Mouse (Mus musculus) liver, embryonic 13.5 days (tissue): Measurements from ENCODE around the gene Nrxn1. TPM values are rescaled to one million over a fixed set of nuclear protein-coding genes. Genes with fewer than 3 reads are reported as not detected.
A peak's percentile ranks its signal among the peaks of the same experiment; 100 is the strongest.

Source experiments
- ATAC-seq: fragments of 200-750 bp; cut with Nextera tagmentation; 2 replicates; pipeline ENCODE4 v1.8.0; 2017; ENCODE audit warnings: low read depth, mild to moderate bottlenecking, moderate number of reproducible peaks, moderate library complexity
- DNase-seq: peaks from one replicate; pipeline ENCODE4 v3.0.0; 2022
- H3K27ac ChIP-seq: fragments of 300-500 bp; sonication (generic); 2 replicates; pipeline ENCODE4 v1.5.1; 2015; ENCODE audit warnings: moderate library complexity, mild to moderate bottlenecking, inconsistent platforms
- H3K27me3 ChIP-seq: fragments of 300-500 bp; sonication (generic); 2 replicates; pipeline ENCODE4 v1.6.1; 2015; ENCODE audit warnings: mild to moderate bottlenecking, inconsistent platforms
- H3K36me3 ChIP-seq: fragments of 300-500 bp; sonication (generic); 2 replicates; pipeline ENCODE4 v1.6.1; 2015; ENCODE audit warnings: mild to moderate bottlenecking, inconsistent platforms
- H3K4me1 ChIP-seq: fragments of 300-500 bp; sonication (generic); replicated peaks from 2 replicates; pipeline ENCODE4 v1.6.1; 2015; ENCODE audit warnings: inconsistent platforms
- H3K4me2 ChIP-seq: fragments of 300-500 bp; sonication (generic); 2 replicates; pipeline ENCODE4 v1.6.1; 2015; ENCODE audit warnings: inconsistent platforms, mild to moderate bottlenecking, moderate library complexity
- H3K4me3 ChIP-seq: fragments of 300-500 bp; sonication (generic); replicated peaks from 2 replicates; pipeline ENCODE4 v1.5.1; 2015; ENCODE audit warnings: mild to moderate bottlenecking, inconsistent platforms
- H3K9ac ChIP-seq: fragments of 300-500 bp; sonication (generic); 2 replicates; pipeline ENCODE4 v1.6.1; 2015; ENCODE audit warnings: mild to moderate bottlenecking, inconsistent platforms
- H3K9me3 ChIP-seq: fragments of 300-500 bp; sonication (generic); replicated peaks from 2 replicates; pipeline ENCODE4 v1.6.1; 2016; ENCODE audit warnings: inconsistent platforms
- WGBS: fragments of 180-500 bp; shearing (Covaris S2); methylation state at CpG from one replicate; pipeline ENCODE4 v1.1.7; 2015; ENCODE audit not compliant: insufficient replicate concordance; 5-methylcytosine and 5-hydroxymethylcytosine counted together
- polyA plus RNA-seq: library from polyadenylated mRNA; unstranded; fragments of >200 nt; fragmentation: Nextera tagmentation; extraction: Ambion mirVana; gene quantifications from 2 replicates; pipeline ENCODE4 v1.2.1, GENCODE M21; 2015

Gene Nrxn1
- polyA plus RNA-seq: 0.30 and 0.51 TPM in 2 replicates

DNA sequence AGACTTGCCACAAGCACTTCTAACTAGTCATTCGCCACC, at the start of gene Nrxn1:
TSS of gene Nrxn1 (minus strand) at position 30 of the 39 bp plus-strand sequence.
- WGBS: 11% methylated on average over 1 of the region's 1 CpGs
- peaks cover 9% of the 10 kb centered on the region for H3K9me3 ChIP-seq
- H3K27me3 ChIP-seq: no peaks in the 10 kb centered on the region
- H3K4me1 ChIP-seq: no peaks in the 10 kb centered on the region
- no peak within 1 kb of the TSS for H3K27ac ChIP-seq
- no peak within 1 kb of the TSS for H3K9ac ChIP-seq
- no peak within 1 kb of the TSS for H3K4me2 ChIP-seq
- DNase-seq: no peak
- ATAC-seq: no peak
- H3K36me3 ChIP-seq: no peaks in the 10 kb centered on the region
- no peak within 1 kb of the TSS for H3K4me3 ChIP-seq

DNA sequence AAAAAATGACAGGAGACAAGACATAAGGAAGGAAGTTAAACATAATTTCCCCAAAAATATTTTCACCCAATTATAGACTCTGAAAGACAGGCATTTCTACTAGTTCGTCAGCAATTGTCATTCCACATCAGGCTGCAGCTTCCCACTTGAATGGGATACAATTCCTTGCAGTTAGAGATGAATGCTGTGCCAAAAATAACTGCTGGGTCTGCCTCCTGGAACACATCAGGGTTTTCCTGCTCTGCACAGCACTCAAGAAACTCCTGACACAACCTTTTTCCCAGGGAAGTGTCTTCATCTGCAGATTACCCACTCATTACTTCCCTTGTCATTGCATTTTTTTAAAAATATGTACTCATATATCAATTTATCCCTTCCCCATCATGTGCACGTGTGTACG, 44.0 kb upstream of the Nrxn1 start:
- Histone ChIP-seq H3K36me3 (no peaks in the 10 kb centered on the region), H3K27ac (no peak overlapping the region), H3K9ac (no peak overlapping the region), H3K4me3 (no peak overlapping the region), H3K4me1 (no peaks in the 10 kb centered on the region), H3K27me3 (no peaks in the 10 kb centered on the region), H3K9me3 (no peaks in the 10 kb centered on the region), H3K4me2 (no peak overlapping the region)
- ATAC-seq (no peak), DNase-seq (no peak)
- 61% methylated on average over 3 of the region's 3 CpGs for WGBS

DNA sequence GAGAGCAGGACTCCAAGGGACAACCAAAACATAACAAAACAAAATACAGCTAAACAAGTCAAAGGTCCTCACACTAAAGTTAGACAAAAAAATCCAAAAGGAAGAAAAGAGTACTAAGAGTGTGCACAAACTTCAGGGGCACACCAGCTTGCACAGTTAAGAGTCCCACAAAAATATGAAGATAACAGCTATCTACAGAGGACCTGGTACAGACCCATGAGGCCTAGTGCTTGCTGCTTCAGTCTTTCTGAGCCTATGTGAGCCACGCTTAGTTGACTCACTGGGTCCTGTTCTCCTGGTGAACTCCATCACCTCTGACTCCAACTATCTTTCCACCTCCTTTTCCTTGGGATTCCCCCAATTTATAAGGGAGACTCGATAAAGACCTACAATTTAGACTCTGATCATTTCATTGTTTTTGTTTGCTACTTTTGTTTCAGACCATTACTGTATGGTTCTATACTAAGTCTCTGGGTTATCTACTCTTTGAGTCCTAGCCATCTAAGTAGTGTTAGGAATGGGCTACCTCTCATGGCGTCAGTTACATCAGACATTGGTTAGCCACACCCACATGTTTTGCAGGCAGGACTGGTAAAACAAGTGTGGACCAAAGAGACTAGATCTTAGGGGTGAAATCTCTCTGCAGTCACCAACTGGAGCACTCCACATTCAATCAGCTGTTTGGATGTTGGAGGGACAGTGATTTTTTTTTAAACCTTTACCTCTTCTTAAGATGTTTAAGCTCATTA, 20.2 kb upstream of the Nrxn1 start:
- no peak overlapping the region for H3K4me2 ChIP-seq
- no peaks in the 10 kb centered on the region for H3K36me3 ChIP-seq
- no peaks in the 10 kb centered on the region for H3K27me3 ChIP-seq
- H3K4me1 ChIP-seq: no peaks in the 10 kb centered on the region
- no peak overlapping the region for H3K9ac ChIP-seq
- no peak overlapping the region for H3K4me3 ChIP-seq
- H3K9me3 ChIP-seq: no peaks in the 10 kb centered on the region
- ATAC-seq (peak; percentile 93), DNase-seq (no peak)
- WGBS: 48% methylated on average over 3 of the region's 3 CpGs
- no peak overlapping the region for H3K27ac ChIP-seq

DNA sequence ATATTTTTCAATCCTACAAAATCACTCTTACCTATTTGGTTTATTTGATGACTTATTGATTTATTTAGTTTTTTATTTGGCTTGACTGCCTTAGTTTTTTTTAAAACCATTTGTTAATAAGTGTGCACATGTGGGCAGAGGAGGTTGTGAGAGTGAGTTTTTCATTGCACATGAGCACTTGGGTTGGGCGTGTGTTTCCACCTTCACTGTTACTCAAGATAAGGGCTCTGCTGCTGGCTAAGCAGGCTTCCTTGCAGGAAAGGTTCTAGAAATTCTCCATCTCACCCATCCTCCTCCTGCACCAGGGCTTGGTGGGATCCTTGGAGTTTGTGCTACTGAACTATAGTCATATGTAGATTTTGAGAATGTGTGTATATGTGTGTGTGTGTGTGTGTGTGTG, 19.2 kb upstream of the Nrxn1 start:
- DNase-seq (no peak), ATAC-seq (peak; percentile 61)
- H3K27me3 ChIP-seq: no peaks in the 10 kb centered on the region
- 45% methylated on average over 1 of the region's 1 CpGs for WGBS
- no peaks in the 10 kb centered on the region for H3K9me3 ChIP-seq
- no peaks in the 10 kb centered on the region for H3K4me1 ChIP-seq
- no peak overlapping the region for H3K27ac ChIP-seq
- no peaks in the 10 kb centered on the region for H3K36me3 ChIP-seq
- no peak overlapping the region for H3K4me2 ChIP-seq
- no peak overlapping the region for H3K9ac ChIP-seq
- no peak overlapping the region for H3K4me3 ChIP-seq

DNA sequence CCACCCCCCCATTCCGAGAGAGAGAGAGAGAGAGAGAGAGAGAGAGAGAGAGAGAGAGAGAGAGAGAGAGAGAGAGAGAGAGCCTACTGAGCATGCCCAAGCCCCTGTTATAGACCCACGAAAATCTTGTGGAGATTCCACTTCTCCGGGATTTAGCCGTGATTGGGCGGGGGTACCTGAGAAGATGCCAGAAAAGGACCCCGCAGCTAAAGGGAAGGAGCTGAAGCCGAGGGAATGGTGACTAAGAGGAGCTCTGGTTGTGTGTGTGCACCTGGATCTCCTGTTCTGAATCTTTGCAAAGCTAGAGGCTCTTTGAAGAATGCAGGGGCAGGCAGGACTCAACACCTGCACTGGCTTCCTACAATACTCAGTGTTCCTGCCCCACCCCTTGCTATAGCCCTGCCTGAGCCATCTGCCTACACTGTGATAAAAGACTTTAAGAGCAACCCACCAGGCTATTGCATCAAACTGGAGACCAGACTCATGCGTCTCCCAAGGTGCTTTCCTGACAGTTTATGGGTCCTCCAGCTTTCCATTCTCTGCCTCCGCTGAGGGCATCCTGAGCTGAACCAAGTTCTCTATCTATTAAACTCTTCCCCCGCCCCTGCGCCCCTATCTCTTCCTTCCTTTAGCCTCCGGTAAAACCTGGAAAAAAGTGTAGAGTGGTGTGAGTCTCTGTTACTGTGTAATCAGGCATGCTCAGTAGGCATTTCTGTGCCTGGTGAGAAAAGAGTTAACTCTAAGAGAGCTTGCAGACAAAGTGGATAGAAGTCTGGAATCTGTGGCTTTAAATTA, 407 bp upstream of the Nrxn1 start:
- Histone ChIP-seq H3K27ac (no peak overlapping the region), H3K36me3 (no peaks in the 10 kb centered on the region), H3K9me3 (peaks cover 5% of the 10 kb centered on the region), H3K9ac (no peak overlapping the region), H3K4me3 (no peak overlapping the region), H3K27me3 (no peaks in the 10 kb centered on the region), H3K4me2 (no peak overlapping the region), H3K4me1 (no peaks in the 10 kb centered on the region)
- no peak for DNase-seq
- ATAC-seq: no peak
- WGBS: 24% methylated on average over 12 of the region's 12 CpGs

DNA sequence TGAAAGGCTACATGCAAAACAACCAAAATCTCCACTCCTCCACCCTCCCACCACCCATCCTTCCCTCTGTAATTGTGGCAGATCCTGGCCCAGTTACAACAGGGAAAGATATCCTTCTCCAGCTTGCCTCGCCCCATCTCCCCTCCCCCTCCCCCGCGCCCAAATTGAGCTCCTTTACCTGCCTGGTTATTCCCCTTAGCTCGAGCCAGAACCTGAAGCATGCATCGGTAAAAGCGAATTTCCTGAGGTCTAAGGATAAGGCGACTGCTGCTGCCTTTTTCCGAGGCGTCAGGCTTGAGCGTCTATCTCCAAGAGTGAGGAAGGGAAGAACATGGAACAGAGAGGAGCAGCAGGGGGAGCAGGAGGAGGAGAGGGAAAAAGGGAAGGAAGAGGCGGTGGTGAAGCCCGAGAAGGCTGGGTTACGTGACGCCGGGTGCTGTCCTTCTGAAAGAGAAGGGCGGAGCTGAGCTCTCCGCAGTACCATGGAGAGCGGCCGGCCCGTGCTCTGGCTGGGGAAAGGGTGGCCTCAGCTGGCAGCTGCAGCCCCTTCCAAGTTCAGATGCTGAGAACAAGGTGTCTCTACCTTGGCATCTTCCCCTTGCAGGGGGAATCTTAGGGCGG, 340 bp downstream of the Nrxn1 start:
- H3K27ac ChIP-seq: no peak overlapping the region
- ATAC-seq (peak; percentile 48; the same call in 1 of the 2 replicates), DNase-seq (no peak)
- H3K27me3 ChIP-seq: no peaks in the 10 kb centered on the region
- H3K4me3 ChIP-seq: no peak overlapping the region
- 5% methylated on average over 21 of the region's 21 CpGs for WGBS
- peaks cover 9% of the 10 kb centered on the region for H3K9me3 ChIP-seq
- H3K4me1 ChIP-seq: no peaks in the 10 kb centered on the region
- H3K9ac ChIP-seq: no peak overlapping the region
- no peaks in the 10 kb centered on the region for H3K36me3 ChIP-seq
- no peak overlapping the region for H3K4me2 ChIP-seq

DNA sequence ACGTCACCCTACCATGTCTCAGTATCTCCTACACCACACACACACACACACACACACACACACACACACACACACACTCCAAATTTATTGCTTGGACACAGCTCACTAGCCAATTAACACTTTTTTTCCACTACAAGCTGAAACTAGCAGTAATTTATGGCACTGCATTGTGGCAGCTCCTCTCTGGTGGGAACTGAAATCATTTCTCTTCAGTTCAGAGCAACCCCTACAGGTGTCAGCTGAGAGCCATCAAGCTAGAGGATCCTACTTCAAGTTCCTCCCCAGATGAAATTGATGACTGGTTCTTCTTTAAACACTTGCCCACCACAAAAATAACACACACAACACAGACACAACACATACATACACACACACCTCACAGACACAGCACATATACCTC, 2.2 kb downstream of the Nrxn1 start:
- Histone ChIP-seq H3K36me3 (no peaks in the 10 kb centered on the region), H3K27ac (no peak overlapping the region)
- 71% methylated on average over 1 of the region's 1 CpGs for WGBS

DNA sequence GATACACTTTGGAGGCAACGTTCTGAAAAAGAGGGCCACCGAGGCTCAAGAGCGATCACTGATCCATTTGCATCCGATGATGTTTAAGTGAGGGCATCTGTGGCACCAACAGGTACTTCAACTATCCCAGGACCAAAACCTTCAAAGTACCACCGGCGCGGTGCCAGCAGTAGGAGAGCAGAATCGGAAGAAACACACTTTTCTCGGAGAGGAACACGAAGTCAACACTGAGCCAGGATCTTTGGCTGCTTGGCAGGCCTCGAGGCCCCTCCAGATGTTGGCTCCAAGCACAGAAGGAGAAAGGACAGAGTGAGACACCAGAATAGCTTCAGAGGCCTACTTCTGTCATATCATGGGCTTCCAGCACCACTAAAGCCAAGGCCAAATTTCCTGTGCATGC, 3.9 kb downstream of the Nrxn1 start:
- WGBS: 64% methylated on average over 11 of the region's 11 CpGs
- ATAC-seq (no peak), DNase-seq (no peak)
- Histone ChIP-seq H3K9ac (no peak overlapping the region), H3K27me3 (no peaks in the 10 kb centered on the region), H3K36me3 (no peaks in the 10 kb centered on the region), H3K4me3 (no peak overlapping the region), H3K9me3 (peaks cover 9% of the 10 kb centered on the region), H3K4me2 (no peak overlapping the region), H3K27ac (no peak overlapping the region), H3K4me1 (no peaks in the 10 kb centered on the region)

More for the DNA sequence above, 2.2 kb downstream of the Nrxn1 start:
- no peak for ATAC-seq
- Histone ChIP-seq H3K4me3 (no peak overlapping the region), H3K4me1 (no peaks in the 10 kb centered on the region), H3K27me3 (no peaks in the 10 kb centered on the region), H3K4me2 (no peak overlapping the region), H3K9ac (no peak overlapping the region), H3K9me3 (peaks cover 9% of the 10 kb centered on the region)
- DNase-seq: no peak

DNA sequence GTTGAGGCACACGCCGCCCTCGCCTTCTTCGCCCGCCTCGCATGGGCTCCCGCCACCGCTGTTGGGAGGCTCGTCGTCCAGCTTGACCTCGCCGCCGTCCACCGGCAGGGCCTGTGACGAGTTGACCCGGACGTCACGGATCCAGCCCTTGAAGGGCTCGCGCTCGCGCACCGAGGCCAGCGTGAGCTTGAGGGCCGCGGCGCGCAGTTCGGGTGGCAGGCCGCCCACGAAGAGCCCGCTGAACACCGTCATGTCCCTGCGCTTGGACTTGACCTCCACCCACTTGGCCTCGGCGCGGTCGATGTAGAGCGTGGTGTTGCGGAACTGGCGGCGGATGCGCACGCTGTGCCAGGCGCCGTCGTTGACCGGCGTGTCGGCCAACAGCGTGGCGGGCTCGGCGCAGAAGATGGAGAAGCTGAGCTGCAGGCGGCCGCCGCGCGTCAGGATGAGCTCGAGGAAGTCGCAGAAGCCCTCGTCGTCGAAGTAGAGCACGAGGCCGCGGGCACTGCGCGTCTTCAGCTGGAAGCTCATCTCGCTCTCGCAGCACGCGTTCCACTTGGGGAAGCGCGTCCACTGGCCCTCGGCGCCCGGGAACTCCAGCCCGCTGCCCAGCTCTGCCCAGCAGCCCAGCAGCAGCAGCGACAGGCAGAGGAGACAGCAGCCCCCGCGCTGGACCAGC, 4.7 kb downstream of the Nrxn1 start:
- Histone ChIP-seq H3K4me2 (no peak overlapping the region), H3K4me1 (no peaks in the 10 kb centered on the region), H3K27ac (no peak overlapping the region), H3K36me3 (no peaks in the 10 kb centered on the region), H3K9ac (no peak overlapping the region), H3K9me3 (peaks cover 9% of the 10 kb centered on the region), H3K27me3 (no peaks in the 10 kb centered on the region), H3K4me3 (no peak overlapping the region)
- ATAC-seq: no peak
- no peak for DNase-seq
- WGBS: 50% methylated on average over 82 of the region's 82 CpGs

DNA sequence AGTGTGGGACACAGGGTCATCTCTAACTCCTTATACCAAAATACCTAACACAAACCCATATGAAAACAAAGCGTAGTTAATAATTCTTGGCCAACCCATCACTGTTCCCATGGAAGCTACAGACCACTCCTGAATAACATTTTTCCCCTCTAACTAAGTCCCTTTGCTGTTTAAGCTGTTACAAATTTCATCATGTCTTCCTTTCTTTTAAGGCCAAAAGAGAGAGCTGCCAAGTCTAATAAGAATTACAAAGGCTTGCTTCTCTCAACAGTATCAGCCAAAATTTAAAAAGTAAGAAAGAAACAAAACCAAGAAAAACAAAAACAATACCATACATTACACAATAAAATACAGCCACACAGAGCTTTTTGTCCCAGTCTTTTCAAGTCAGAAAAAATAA, 6.5 kb downstream of the Nrxn1 start:
- DNase-seq (no peak), ATAC-seq (no peak)
- H3K27me3 ChIP-seq: no peaks in the 10 kb centered on the region
- WGBS: 72% methylated on average over 1 of the region's 1 CpGs
- peaks cover 9% of the 10 kb centered on the region for H3K9me3 ChIP-seq
- H3K36me3 ChIP-seq: no peaks in the 10 kb centered on the region
- H3K4me1 ChIP-seq: no peaks in the 10 kb centered on the region
- no peak overlapping the region for H3K4me3 ChIP-seq
- H3K4me2 ChIP-seq: no peak overlapping the region
- no peak overlapping the region for H3K9ac ChIP-seq
- no peak overlapping the region for H3K27ac ChIP-seq

DNA sequence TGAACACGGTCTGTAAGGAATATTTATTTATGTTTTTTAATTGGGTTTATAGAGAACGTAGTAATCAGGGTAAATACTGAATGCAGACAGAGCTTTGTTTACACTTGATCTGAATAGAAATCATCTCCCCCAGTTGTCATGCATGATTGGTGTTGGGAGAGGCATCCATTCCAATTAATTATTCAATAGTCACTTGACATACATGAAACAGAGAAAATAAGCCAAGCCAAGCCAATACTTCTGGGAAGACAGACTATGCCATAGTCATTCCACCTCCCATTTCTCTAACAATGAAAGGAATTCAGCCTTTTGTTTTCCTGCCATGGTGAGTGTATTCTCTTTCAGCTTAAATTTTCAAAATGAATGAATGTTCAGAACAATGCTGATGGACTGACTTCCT, 7.5 kb downstream of the Nrxn1 start:
- no peak overlapping the region for H3K4me2 ChIP-seq
- ATAC-seq: no peak
- WGBS: 72% methylated on average over 2 of the region's 2 CpGs
- no peak overlapping the region for H3K9ac ChIP-seq
- no peaks in the 10 kb centered on the region for H3K36me3 ChIP-seq
- H3K9me3 ChIP-seq: peaks cover 9% of the 10 kb centered on the region
- no peak overlapping the region for H3K27ac ChIP-seq
- H3K4me1 ChIP-seq: no peaks in the 10 kb centered on the region
- DNase-seq: no peak
- H3K27me3 ChIP-seq: no peaks in the 10 kb centered on the region
- no peak overlapping the region for H3K4me3 ChIP-seq
